Mouse (Mus musculus): ENCODE results near the gene Gng3.

DNA sequence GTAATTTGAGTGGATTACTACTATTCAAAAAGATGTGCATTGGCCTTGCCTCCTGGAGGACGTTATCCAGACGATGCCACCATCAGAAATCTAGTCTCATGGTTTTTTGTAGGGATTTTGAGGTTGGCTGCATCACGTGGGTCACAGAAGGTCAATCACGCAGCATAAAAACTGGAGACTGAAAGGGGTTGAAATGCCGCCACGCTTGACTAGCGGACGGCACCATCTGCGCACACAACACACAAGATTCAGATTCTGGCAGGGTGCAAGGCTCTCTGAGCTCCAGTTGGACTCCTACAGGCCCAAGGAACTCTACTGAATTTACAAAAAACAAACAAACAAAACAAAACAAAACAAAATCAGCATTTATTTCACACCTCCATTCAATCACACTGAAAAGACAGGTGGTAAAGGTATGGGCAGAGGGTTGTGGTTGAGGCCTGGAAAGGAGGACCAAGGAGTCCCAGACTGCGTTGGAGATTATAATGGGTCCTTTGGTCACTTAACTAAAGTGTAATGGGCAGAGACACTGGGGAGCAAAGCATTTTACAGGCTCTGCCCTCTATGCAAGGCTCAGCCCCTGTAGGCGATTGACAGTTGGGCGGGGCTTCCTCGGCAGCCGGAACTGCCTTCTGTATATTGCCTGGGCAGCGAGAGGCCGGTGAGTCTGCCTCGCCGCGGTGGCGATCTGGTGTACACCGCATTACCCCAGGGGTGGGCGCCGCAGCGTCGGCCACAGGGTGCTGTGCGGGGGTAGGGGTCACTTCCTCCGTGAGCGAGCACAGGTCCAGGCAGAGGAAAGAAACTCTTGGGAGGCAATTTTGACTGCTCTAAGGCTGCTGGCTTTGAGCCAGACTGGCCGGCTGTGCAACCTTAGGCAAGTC is 1.2 kb upstream of the Gng3 start:
- TF ChIP-seq CTCF (IDR thresholded peaks at IDR 0.05; ENCODE audit: borderline replicate concordance, extremely low read depth, insufficient read depth, insufficient read length) (no peak), POLR2A (IDR thresholded peaks at IDR 0.05; ENCODE audit: borderline replicate concordance, extremely low read depth, insufficient read depth, insufficient read length, poor library complexity, severe bottlenecking) (no peak)

Measured in brain, embryonic 14.5 days (tissue).